Mouse (Mus musculus): Measurements from ENCODE around the gene Sulf2.
"Not testable (repeated sequence)": the region's sequence is repeated elsewhere in the genome, so short reads cannot be mapped to it uniquely, and the experiment has no call there.

Sulf2 gene

DNA sequence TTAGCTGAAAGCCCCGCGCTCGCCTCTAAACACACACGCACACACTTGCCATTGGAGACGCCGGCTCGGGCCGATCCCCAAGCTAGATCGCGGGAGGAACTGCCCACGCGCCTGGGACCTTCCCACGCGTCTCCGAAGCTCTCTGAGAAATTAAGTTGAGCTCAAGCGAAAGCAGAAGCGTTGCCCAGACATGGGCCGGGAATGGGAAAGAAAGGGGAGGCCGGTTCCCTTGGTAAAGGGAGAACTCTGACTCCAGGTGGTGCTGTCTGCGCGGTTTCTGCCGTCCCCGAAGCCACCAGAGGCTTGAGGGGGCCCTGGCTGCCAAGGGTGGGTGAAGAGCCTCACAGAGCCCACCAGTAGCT is at the start of gene Sulf2:
Gene Sulf2 (minus strand): TSS at position 210 of the 362 bp plus-strand sequence.
- DNase-seq (ENCODE audit: low read depth in 1 of 2, low spot score in 2 of 2) = peak; percentile 50 to 75

DNA sequence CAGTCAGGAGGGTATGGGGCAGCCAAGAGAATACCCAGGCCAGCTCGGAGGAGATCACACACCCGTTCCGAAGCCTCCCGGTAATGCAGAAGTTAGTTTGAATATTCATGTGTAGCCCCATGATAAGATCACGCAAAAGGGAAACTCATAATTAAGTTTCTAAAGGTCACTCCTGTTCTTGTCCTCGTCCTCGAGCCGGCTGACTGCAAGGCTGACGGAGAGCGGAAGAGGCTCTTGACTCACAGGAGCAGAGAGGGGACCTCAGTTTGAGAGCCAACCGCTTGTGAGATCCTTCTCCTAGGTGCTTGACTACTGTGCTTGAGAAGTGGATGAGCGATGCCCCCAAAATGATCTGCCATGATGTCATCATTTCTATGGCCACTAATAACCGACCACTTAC is 48.7 kb upstream of the Sulf2 start:
- DNase-seq (ENCODE audit: low read depth in 1 of 2, low spot score in 2 of 2) = no peak

DNA sequence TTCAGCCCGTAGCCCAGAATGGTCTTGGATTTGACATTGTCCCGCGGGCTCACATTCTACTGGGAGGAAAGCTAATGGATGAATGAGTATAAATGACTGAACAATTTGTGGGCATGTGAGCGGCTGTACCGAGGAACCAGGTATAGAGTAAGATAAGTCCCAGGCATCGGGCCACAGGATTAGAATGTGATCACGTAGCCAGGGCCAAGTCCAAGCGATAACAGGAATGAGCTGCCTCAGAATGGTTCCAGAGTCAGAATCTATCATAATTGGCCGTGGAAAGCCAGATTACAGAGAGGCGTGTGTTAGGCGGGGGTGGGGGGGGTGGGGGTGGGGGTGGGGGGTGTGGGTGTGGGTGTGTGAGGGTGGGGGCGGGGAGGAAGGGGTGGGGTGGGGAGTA is 48.2 kb upstream of the Sulf2 start:
- DNase-seq (ENCODE audit: low read depth in 1 of 2, low spot score in 2 of 2) = no peak

DNA sequence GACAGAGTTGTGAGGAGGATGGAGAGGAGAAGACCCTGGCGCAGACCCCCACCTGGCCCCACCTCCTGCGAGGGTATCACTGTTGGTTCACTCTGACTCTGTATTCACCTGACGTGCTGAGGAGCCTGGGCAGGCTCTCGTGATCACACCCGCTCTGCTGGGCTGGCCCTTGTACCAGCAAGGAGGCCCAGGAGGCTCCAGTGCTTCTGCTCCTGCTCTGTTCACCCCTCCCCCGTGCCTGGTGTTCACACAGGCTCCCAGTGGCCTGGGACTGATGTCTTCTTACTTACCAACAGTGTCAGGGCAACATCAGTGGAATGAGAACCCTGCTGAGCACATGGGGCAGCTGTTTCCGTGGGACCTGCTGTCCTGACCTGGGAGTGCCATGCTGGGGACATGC is 42.5 kb upstream of the Sulf2 start:
- DNase-seq (ENCODE audit: low read depth in 1 of 2, low spot score in 2 of 2) = no peak

DNA sequence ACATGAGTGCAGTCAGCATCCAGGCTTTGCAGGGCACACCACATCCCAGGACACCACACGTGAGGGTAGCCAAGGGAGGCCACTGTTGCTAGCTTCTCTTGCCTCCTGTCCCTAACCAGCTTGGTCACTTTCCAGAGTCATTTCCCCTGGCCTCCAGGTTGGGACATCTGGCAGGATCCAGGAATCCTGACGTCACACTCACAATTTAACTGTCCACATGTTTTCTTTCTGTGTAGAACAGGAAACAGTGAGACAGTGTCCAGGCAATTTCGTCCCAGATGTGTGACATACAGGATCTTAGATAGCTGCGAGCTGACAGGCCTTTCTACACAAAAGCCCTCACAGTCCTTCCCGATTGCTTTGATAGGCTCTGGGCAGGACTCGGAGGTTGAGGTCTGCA is 41.6 kb upstream of the Sulf2 start:
- no peak for DNase-seq (ENCODE audit: low read depth in 1 of 2, low spot score in 2 of 2)

DNA sequence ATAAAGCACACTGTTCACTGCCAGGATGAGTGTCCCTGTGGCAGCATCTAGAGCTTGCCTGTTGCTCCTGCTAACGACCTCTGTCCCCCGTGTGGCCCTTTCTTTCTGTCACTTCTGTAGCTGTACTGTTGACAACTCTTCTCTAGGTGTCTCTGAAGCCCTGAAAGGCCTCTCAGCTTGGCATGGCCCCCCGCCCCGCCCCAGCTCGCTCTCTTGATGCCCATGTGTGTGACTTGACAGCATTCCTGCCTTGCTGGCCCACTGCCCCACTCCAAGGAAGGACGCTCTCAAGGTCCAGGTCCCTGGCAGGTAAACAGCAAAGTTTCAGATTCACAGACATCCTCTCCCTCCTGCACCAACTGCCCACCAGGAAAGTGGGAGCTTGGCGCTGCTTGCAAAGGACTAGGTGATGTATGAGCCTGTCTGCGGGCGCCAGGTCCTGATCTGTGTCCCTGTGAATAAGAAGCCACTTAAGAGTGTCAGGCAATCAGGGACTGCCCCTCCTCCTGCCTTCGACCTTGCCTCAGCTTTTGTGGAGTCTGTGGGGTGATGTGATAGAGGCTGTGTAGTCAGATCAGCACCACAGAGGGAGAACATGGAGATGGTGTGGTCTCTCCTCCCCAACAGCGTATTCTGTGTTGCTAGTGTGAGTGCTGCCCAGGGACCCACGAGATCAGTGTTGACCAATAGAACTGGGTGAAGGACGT is 40.8 kb upstream of the Sulf2 start:
- no peak for DNase-seq (ENCODE audit: low read depth in 1 of 2, low spot score in 2 of 2)

DNA sequence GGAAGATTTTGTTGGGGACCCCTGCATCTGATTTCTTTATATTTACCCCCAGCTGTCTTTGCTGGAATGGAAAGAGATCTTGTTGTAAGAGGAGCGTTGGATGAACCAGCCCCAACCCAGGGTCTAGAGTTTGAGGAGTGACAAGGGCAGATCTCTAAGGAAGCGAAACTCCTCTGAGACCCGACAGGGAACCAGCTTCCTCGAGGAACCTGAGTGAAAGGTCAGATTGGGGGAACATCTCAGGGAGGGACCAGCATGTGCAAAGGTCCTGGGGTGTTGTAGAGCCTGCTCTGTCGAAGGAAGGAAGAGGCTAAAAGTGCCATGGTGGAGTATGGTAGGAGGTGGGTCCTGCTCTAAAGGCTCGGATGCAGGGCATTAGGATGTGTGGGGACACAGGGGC is 39.6 kb upstream of the Sulf2 start:
- peak in 1 of 2 experiments; percentile 37 for DNase-seq (ENCODE audit: low read depth in 1 of 2, low spot score in 2 of 2)

DNA sequence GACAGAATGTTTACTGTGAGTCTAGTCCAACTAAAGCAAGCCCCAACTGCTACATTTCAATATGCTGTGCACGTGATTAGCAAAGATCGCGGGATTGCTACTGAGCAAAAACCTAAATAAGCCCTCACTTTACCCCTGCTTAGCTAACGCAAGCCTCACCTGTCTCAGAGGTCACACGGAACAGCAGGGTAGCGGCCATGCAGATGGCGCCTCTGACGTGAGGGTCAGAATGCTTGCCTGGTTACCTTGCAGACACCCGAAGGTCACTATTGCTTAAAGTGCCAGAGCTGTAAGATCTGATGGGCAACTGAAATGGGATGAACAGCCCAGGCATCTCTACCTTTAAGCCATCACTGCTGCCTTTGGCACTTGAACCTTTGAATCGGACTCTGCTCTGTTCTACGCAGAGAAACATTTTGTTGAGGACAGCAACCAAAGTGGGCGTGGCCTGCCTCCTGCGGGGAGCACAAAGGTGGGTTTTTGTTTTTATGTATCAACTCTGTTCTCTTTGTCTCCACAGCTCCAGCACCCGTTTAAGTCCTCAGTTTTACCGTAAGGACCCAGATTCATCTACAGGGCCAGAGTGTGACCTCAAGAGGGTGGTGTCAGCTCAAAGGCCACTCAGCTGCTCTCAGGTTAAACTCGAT is 38.8 kb upstream of the Sulf2 start:
- DNase-seq (ENCODE audit: low read depth in 1 of 2, low spot score in 2 of 2) = no peak

DNA sequence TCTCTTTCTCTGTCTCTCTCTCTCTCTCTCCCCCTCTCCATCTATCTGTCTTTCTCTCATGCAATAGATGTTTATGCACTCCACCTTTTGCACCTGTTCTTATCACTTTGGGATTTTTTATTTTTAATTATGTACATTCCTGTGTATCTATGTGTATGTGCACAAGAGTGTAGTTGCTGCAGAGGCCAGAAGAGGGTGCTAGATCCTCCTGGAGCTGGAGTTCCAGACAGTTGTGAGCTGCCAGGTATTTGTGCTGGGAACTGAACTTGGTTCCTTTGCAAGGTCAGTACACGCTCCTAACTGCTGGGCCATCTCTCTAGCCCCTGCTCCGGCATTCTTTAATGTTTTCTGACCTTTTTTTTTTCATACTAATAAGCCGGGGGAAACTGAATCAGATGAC is 38.0 kb upstream of the Sulf2 start:
- DNase-seq (ENCODE audit: low read depth in 1 of 2, low spot score in 2 of 2) = no peak

DNA sequence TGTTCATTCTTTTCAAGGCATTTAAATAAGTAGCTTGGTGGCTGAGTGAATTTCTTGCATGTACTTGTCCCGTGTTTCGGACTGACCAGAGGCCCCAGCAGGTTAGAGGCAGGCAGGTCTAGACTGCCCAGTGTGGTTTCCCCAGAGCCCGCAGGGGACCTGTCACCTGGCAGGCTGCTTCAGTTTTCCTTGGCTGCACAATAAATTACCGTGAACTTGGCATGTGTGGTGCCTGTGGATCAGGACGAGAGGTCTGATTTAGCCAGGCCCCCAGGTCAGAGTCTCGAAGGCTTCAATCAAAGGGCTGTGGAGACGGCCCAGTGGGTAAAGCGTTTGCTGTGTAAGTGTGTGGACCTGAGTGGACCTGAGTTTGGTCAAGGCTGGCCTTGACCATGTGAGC is 35.4 kb upstream of the Sulf2 start:
- no peak for DNase-seq (ENCODE audit: low read depth in 1 of 2, low spot score in 2 of 2)

DNA sequence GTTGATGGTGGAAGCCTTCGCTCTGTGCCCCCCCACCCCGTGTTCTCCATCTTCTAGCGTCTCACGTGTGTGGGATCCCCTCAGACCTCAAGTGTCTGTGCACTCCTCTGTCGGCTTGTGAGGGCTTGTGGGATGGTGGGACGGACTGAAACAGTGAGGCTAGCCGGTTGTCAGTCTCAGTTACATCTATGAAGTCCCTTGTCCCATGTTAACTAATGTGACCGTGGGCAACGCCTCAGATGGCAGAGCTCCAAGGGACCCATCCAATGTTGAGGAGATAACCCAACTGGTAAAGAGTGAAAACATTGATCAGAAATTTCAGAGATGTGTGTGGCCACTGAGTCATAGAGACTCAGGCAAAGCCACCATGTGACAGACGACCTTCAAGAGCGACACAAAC is 33.7 kb upstream of the Sulf2 start:
- no peak for DNase-seq (ENCODE audit: low read depth in 1 of 2, low spot score in 2 of 2)

DNA sequence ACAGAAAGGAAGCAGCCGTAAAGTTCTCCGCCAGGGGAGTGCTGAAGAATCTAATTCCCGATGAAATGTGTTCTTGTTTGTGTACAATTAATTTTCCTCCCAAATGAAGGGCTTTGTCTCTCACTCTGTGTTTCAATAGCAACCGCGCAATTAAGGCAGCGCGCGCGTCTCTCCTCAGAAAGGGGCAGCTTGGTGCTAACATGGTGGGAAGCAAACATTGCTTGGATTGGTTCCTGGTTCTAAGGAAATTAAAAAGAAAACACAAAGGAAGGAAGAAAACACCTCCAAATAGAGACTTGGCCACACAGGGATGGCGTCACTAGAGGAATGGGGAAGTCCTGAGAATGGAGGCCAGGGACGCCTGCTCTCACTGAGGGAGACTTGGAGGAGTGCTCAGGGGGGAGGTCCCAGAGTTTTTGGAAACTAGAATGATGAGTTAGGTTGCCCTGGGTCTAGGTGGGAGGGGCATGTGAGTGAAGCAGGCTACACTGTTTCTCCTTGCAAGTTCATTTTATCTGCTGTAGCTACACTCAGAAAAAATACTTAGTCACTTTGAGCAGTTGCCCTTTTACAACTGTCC is 32.5 kb upstream of the Sulf2 start:
- peak in 1 of 2 experiments; percentile 35 for DNase-seq (ENCODE audit: low read depth in 1 of 2, low spot score in 2 of 2)

DNA sequence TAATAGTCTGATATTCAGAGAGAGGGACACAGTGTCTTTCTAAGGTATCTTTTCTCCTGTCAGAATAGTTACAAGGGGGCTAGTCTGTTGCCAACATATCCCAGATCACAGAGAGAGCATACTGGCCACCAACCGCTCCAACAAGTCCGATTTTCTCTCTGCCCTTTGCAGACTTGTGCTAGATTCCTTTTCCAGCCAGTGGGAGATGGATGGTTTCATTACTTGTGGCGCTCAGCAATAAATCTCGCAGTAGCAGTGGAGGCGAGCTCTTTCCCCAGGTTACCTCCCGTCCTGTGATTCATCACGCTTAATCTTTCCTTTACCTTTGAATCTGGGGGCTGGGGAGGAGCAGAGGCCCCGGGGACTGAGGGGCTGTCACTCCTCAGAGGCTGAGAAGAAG is 31.9 kb upstream of the Sulf2 start:
- not testable (repeated sequence) for DNase-seq (ENCODE audit: low read depth in 1 of 2, low spot score in 2 of 2)

DNA sequence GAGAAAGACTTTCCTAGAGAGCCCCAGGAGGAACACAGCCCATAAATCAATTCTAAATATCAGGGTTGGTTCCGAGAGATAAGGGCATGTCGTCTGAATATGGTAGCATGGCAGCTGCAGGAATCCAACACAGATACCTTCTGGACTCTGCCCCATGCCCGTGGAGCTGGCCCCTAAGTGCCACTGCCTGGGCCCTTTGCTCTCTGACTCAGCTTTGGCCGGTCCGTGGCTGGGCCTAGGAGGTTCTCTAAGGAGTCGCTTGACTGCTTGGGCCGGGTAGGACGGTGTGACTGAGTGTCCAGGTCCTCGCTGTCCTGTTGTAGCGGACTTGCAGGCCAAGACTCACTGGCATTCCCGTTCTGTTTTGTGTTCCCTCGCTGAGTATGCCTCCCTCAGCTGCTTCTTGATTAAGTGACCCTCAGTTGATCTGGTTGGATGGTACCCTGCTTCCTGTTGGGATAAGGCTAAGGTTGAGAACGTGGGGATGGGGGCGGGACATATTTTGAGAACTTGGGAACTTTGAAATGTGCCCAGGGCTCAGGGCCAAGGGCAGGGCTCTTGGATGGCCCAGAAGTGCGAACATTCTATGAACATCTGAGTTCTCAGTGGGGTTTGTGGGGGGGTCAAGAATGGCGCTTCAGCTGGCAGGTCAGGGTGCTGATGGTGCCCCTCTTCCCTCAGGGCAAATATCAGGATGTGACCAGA is 30.9 kb upstream of the Sulf2 start:
- DNase-seq (ENCODE audit: low read depth in 1 of 2, low spot score in 2 of 2) = no peak

DNA sequence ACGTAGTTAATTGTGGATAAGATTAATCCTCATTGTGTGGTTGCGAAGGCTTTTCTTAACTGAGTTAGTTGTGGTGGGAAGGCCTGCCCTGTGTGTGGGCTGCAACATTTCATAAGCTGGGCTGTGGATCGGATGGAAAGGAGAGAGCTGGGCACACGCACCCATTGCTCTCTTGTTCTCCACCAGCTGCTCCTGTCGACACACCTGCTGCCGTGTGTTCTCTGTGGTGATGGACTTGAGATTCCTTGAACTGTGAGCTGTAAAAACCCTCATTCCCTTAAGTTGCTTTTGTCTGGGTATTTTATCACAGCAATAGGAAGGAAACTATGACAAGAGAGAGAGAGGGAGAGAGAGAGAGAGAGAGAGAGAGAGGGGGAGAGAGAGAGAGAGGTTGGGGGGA is 30.3 kb upstream of the Sulf2 start:
- DNase-seq (ENCODE audit: low read depth in 1 of 2, low spot score in 2 of 2) = no peak

DNA sequence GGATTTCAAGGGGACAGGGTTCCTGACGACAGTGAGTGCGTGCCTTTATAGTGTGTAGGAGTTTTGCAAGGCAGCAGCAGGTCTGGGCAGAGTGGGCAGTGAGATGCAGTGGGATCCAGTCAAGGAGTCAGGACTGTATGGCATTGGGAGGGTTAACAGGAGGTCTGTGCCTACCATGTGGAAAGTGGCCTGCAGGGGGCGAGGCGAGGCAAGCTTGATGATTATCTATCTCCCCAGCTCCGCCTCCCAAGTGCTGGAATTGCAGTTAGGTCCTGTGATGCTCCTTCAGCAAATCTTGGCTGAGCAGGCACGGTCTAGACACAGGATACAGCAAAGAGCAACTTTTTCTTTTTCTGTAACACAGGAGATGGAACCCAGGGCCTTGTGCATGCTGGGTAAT is 29.0 kb upstream of the Sulf2 start:
- DNase-seq (ENCODE audit: low read depth in 1 of 2, low spot score in 2 of 2) = no peak

DNA sequence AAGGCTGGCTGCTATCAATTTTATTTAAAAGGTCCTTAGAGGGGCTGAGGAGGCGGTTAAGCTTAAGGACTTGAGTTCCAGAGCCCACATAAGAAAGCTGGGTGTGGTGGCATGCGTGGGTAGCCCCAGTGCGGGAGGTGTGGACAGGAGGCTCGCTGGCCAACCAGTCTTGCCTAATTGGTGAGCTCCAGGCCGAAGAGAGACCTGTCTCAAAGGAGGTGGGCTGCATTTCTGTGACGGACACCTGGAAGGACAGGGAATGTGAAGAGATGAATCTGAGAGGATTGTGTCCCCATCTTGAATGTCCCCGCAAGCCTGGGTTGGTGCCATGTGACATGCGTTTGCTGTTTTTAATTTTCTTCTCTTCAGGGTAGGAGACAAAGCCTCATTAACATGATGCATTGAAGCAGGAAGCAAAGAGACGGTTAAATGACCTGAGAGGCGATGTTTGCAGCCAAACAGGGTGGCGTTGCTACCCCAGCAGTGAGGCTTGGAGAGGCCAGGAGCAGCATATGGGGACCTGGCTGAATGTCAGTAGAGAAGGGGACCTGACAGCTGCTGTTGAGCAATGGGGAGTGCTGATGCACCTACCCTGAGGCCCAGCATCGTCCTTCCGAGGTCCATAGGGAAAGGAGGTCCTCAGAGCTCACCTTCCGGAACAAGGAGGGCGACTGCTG is 26.7 kb upstream of the Sulf2 start:
- DNase-seq (ENCODE audit: low read depth in 1 of 2, low spot score in 2 of 2) = no peak

DNA sequence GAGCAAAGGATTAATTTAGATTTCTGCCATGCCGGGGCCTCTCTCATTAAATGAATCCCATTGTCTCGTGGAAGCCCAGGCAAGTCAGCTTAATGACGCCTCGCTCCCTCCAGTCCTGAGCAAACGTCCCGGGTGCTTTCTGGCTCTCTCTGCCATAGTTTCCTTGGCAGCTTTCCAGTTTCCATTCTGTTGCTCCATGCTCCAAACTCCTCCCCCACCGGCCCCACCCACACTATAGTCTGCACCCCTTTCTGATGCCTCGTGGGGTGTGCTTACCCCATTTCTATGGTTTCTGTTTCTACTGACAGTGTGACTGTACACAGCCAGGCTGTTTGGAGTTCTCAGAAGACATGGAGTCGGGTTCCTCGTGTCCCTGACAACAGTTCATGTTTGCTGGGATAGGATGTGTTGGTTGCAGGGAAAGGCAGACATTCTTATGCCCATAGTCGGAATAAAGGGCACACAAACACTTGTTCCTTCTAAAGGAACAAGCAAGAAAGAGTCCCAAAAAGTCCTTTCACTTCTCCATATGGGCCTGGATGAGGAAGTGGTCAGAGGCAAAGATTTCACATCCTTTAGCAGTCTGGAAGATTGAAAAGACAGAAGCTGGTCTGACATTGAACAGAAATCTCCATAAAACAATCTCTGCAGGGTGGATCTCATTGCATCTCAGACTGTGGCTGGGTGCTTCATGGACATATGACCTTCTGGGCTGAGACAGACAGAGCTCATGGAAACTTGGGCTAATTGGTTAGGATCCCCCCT is 25.5 kb upstream of the Sulf2 start:
- DNase-seq (ENCODE audit: low read depth in 1 of 2, low spot score in 2 of 2) = peak; percentile 66 to 77

DNA sequence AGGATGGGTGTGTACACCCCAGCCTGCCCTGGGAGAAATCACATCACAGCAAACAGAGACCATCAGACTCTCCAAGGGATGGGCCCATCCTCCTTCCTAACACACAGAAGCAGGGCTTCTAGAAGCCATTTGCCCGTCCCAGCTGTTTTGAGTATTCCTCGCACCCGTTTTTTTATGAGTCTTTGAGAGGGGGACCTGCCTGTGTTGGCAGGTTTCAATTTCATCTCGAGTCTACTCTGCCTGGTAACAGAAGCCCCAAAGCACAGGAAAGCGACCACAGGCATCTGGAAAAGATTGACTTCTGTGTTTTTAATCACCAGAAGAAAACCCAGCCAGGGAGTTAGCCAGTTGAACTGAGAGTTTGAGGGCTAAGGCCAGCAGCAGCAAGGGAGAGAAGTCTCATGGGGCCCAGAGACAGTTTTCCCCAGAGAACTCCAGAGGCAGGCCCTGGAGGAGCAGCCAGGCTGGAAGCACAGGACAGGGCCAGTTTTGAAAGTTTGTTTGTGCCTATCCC is 24.7 kb upstream of the Sulf2 start:
- no peak for DNase-seq (ENCODE audit: low read depth in 1 of 2, low spot score in 2 of 2)

DNA sequence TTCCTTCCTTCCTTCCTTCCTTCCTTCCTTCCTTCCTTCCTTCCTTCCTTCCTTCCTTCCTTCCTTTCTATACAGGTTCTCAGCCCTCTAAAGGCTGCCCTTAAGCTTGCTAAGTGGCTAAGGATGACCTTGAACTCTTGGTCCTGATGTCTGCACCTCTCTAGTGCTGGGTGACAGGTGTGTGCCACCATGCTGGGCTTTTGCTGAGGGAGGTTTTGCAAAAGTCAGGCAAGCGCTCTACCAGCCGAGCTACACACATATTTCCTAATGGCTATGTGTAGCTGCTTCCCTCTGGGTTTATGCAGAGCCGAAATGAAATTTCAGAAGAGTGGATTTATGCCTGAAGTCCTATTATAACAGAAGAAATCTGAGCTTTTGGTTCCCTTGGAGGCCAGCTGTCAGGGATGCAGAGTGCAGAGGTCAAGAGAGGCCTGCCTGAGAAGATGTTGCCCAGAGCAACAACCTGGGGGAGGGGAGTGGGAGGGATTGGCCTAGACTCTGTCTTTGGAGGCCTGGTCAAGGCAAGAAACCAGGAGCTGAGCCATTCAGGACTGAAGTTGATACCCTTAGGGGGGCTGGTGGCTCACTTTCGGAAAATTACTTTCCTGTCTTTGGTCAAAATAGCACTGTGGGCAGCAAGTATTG is 24.1 kb upstream of the Sulf2 start:
- DNase-seq (ENCODE audit: low read depth in 1 of 2, low spot score in 2 of 2) = no peak
